Mouse (Mus musculus): ENCODE results near the gene Spryd4.

DNA sequence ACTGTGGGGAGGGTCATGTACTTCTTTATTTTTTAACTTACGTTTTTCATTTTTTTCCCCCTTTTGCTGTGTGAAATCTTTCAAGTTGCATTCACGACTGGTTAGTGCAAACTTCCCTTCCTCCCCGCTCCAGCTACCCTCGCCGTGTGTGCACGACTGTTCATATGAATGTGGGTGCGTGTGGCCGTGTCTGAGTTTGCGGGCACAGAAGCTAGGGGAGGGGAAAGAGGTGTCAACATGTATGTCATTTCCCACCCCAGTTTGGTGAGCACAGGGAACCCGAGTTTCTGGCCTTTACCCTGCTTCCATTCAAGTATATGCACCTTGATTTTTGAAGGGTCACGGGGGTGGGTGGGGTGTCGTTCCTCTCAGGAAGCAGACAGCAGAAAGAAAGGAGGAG, 19.0 kb upstream of the Spryd4 start:
- TF ChIP-seq CTCF (IDR thresholded peaks at IDR 0.05; ENCODE audit: low read depth) (no peak), EP300 (IDR thresholded peaks at IDR 0.05; ENCODE audit: low read depth) (no peak)
